Mouse (Mus musculus) forebrain, embryonic 12.5 days (tissue): ENCODE measurements around the gene Spred2. TPM values are rescaled to one million over a fixed set of nuclear protein-coding genes. Genes with fewer than 3 reads are reported as not detected.

Experiments
- ATAC-seq: fragments of 200-750 bp; cut with Nextera tagmentation; 2 replicates; pipeline ENCODE4 v1.8.0; 2017; ENCODE audit warnings: moderate TSS enrichment; ENCODE audit not compliant: low FRiP score
- H3K27ac ChIP-seq: fragments of 300-500 bp; sonication (generic); 2 replicates; pipeline ENCODE4 v1.5.1; 2016; ENCODE audit warnings: mild to moderate bottlenecking
- H3K27me3 ChIP-seq: fragments of 300-500 bp; sonication (generic); 2 replicates; pipeline ENCODE4 v1.6.1; 2016; ENCODE audit warnings: mild to moderate bottlenecking
- H3K36me3 ChIP-seq: fragments of 300-500 bp; sonication (generic); replicated peaks from 2 replicates; pipeline ENCODE4 v1.6.1; 2016; ENCODE audit warnings: mild to moderate bottlenecking
- H3K4me1 ChIP-seq: fragments of 300-500 bp; sonication (generic); 2 replicates; pipeline ENCODE4 v1.6.1; 2016
- H3K4me2 ChIP-seq: fragments of 300-500 bp; sonication (generic); 2 replicates; pipeline ENCODE4 v1.6.1; 2016; ENCODE audit warnings: mild to moderate bottlenecking, moderate library complexity
- H3K4me3 ChIP-seq: fragments of 300-500 bp; sonication (generic); replicated peaks from 2 replicates; pipeline ENCODE4 v1.5.1; 2016; ENCODE audit warnings: mild to moderate bottlenecking
- H3K9ac ChIP-seq: fragments of 300-500 bp; sonication (generic); 2 replicates; pipeline ENCODE4 v1.6.1; 2016; ENCODE audit warnings: mild to moderate bottlenecking
- H3K9me3 ChIP-seq: fragments of 300-500 bp; sonication (generic); 2 replicates; pipeline ENCODE4 v1.6.1; 2016
- WGBS: fragments of 180-500 bp; shearing (Covaris S2); methylation state at CpG from one replicate; pipeline ENCODE4 v1.1.7; 2016; 5-methylcytosine and 5-hydroxymethylcytosine counted together
- polyA plus RNA-seq: library from polyadenylated mRNA; unstranded; fragments of >200 nt; fragmentation: Nextera tagmentation; extraction: Ambion mirVana; gene quantifications from 2 replicates; pipeline ENCODE4 v1.2.1, GENCODE M21; 2016

Spred2 gene
- polyA plus RNA-seq, 1 experiment from 2014 or later = 8.1 TPM

DNA sequence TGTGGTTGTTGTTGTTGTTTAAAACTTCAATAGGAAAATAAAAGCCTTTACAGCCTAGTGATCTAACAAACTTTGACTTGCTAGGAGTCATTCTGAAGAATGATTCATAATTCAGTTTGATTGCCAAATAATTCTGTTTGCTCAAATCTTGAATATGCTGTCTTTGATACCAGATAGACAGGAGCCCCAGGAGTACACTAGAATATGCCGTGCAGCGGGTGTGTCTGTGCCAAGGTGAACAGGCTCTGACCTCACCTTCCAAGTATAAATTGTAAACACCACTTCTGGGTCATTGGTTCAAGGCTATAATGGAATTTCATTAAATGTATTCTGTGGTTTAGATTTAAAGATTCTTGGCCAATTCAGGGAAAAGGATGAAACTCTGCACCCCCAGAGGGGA, 66.6 kb downstream of the Spred2 start:
- H3K4me1 ChIP-seq = peaks cover 22% of the 10 kb centered on the region

GRCm38 (mm10) chr11:19991303-19991976, 67.3 kb downstream of the Spred2 start:
- Histone ChIP-seq H3K27me3 (no peaks in the 10 kb centered on the region), H3K4me1 (peaks cover 21% of the 10 kb centered on the region)
- ATAC-seq = no peak

More for the DNA sequence above, 66.6 kb downstream of the Spred2 start:
- Histone ChIP-seq H3K36me3 (no peaks in the 10 kb centered on the region), H3K27ac (no peak overlapping the region), H3K9ac (no peak overlapping the region), H3K9me3 (no peaks in the 10 kb centered on the region), H3K27me3 (no peaks in the 10 kb centered on the region), H3K4me2 (no peak overlapping the region), H3K4me3 (no peak overlapping the region)
- WGBS = 86% methylated on average over 2 of the region's 2 CpGs
- no peak for ATAC-seq

DNA sequence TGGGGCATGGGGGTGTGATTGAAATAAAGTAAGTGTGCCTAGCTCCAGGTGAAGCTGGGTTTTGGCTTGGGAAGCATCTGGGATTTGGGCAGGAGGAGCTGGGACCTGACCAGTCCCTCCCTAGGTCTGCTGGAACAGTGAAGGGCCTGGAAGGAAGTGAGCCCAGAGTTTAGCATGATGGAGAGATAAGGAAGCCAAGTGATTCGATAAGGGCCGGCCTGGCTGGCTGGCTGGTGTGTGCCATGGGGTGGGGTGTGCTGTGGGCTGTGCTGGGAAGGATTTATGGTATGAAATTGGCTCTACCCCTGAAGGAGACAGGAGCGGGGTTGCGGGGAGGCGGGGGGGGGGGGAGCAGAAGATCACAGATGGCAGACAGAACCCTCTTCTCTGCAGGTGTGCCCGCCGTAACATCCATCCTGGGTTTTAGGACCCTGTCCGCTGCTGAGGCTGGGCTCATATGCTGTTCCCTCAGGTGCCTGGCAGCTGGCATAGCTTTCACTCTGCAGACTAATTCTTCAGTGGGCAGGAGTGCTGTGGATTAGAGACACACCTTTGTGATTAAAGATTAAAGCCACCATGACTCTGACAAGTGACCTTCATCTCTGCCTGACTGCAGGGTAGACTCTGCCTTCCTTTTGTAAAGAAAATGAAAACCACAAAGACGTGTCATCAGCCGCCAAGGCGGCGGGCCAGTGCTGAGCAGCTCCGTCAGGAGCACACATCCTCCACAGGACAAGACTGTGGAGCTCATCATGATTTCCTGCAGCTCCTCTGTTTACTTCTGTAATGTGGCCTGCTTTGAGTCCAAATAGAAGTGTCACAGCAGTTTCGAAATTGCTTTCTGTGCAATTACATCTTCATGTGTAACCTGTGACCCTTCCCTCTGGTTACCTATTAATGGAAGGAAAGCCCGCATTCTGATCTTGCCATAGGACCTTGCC, 68.4 kb downstream of the Spred2 start:
- Histone ChIP-seq H3K9me3 (no peaks in the 10 kb centered on the region), H3K36me3 (no peaks in the 10 kb centered on the region), H3K27me3 (no peaks in the 10 kb centered on the region), H3K4me2 (no peak overlapping the region), H3K9ac (no peak overlapping the region), H3K4me1 (peaks cover 9% of the 10 kb centered on the region), H3K4me3 (no peak overlapping the region), H3K27ac (no peak overlapping the region)
- ATAC-seq = no peak
- 85% methylated on average over 14 of the region's 15 CpGs for WGBS

More at GRCm38 (mm10) chr11:19991303-19991976, 67.3 kb downstream of the Spred2 start:
- H3K36me3 ChIP-seq = no peaks in the 10 kb centered on the region
- no peak overlapping the region for H3K4me2 ChIP-seq
- H3K9me3 ChIP-seq = no peaks in the 10 kb centered on the region
- no peak overlapping the region for H3K4me3 ChIP-seq
- no peak overlapping the region for H3K9ac ChIP-seq
- H3K27ac ChIP-seq = no peak overlapping the region
- WGBS = 76% methylated on average over 12 of the region's 12 CpGs

DNA sequence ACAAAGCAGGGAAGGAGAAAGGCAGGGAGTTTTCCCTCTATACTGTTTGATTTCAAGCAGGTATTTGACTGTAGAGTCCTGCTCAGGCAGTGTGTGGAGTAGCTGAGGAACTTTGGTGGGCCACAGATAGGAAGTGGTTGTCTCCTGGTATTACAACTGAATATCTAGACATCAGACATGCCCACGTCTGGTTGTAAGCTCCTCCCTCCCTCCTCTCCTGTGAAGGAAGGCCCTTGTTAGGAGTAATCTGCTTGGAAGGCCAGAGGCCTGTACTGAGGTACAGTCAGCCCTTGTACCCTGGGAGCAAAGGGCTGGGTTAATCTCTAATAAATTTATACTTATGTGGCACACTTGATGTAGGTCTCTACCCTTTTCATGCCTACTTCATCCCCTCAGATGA, 69.6 kb downstream of the Spred2 start:
- Histone ChIP-seq H3K4me3 (no peak overlapping the region), H3K27me3 (no peaks in the 10 kb centered on the region), H3K4me1 (peaks cover 5% of the 10 kb centered on the region; the same call in 1 of the 2 replicates), H3K4me2 (no peak overlapping the region), H3K36me3 (0 out of 2 replicates have a peak, but pooled peaks cover 1% of the 10 kb centered on the region), H3K9ac (no peak overlapping the region), H3K9me3 (no peaks in the 10 kb centered on the region), H3K27ac (no peak overlapping the region)
- ATAC-seq = no peak
- WGBS = 42% methylated on average over 1 of the region's 1 CpGs

GRCm38 (mm10) chr11:19994262-19994790, 70.2 kb downstream of the Spred2 start:
- ATAC-seq = no peak
- Histone ChIP-seq H3K4me1 (peaks cover 5% of the 10 kb centered on the region; the same call in 1 of the 2 replicates), H3K9me3 (no peaks in the 10 kb centered on the region), H3K4me3 (no peak overlapping the region), H3K9ac (no peak overlapping the region), H3K36me3 (0 out of 2 replicates have a peak, but pooled peaks cover 5% of the 10 kb centered on the region), H3K4me2 (no peak overlapping the region), H3K27me3 (no peaks in the 10 kb centered on the region), H3K27ac (no peak overlapping the region)
- WGBS = 93% methylated on average over 7 of the region's 7 CpGs

DNA sequence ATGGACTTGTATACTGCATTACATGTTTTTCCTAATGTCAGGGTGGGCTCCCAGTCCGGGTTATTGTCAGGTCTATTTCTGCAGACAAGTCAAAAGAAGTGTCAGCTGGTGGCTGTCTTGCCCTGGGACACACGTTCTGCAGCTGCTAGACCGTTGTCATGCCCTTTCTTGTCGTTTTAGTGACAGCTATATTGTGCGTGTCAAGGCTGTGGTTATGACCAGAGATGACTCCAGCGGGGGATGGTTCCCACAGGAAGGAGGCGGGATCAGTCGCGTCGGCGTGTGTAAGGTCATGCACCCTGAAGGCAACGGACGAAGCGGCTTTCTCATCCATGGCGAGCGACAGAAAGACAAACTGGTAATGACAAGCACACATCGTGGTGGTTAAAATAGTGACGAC, 73.8 kb downstream of the Spred2 start:
- Histone ChIP-seq H3K4me2 (no peak overlapping the region), H3K27me3 (no peaks in the 10 kb centered on the region), H3K9ac (no peak overlapping the region), H3K4me3 (no peak overlapping the region), H3K9me3 (no peaks in the 10 kb centered on the region), H3K4me1 (no peaks in the 10 kb centered on the region), H3K36me3 (0 out of 2 replicates have a peak, but pooled peaks cover 5% of the 10 kb centered on the region), H3K27ac (no peak overlapping the region)
- 90% methylated on average over 18 of the region's 18 CpGs for WGBS
- no peak for ATAC-seq

- 88% methylated on average over 4 of the region's 4 CpGs for WGBS
- H3K9me3 ChIP-seq = no peaks in the 10 kb centered on the region
- no peak overlapping the region for H3K9ac ChIP-seq
- peaks cover 26% of the 10 kb centered on the region; the same call in 1 of the 2 replicates for H3K36me3 ChIP-seq
- no peak overlapping the region for H3K27ac ChIP-seq
- H3K4me2 ChIP-seq = no peak overlapping the region
- no peaks in the 10 kb centered on the region for H3K27me3 ChIP-seq
- no peaks in the 10 kb centered on the region for H3K4me1 ChIP-seq
- ATAC-seq = no peak
- no peak overlapping the region for H3K4me3 ChIP-seq
These were observed 78.7 kb downstream of the Spred2 start for GRCm38 (mm10) chr11:20002883-20003282.

GRCm38 (mm10) chr11:20007701-20008100, 83.5 kb downstream of the Spred2 start:
- Histone ChIP-seq H3K27ac (no peak overlapping the region), H3K36me3 (peaks cover 42% of the 10 kb centered on the region), H3K9ac (no peak overlapping the region), H3K27me3 (no peaks in the 10 kb centered on the region), H3K4me1 (no peaks in the 10 kb centered on the region), H3K4me3 (no peak overlapping the region), H3K9me3 (no peaks in the 10 kb centered on the region), H3K4me2 (no peak overlapping the region)
- ATAC-seq = no peak
- 88% methylated on average over 6 of the region's 6 CpGs for WGBS

DNA sequence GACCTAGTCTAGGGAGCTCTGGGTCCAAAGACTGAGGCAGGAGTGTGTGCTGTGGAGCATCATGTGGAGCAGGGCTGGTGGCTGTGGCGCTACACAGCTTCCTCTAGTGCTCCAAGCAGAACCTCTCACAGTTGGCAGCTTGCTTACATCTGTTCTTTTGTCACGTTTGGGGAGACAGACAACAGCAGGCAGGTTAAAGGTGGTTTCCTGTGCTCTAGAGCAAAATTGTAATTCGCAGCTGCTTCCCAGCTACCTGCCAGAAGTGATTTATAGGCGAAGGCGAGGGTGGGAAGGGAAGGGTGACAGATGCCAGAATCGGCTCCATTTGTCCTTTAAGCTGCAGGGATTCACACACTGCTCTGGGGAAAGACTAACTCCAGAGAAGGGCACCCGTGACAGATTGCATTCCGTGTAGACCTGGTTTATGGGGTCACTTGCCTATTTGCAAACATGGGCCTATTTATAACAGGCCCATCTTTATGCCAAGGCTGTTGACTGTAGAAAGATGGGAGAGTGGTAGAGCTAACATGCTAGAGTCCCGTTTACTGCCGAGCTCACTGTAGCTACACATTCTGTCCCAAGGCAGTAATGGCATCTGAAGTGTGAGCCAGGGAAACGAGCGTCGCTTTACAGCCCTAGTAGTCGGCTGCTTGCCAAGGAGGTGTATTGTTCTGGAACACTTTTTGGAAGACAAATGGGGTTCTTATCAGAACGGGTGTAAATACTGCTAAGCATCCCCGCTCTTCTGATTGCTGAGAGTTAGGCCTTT, 87.2 kb downstream of the Spred2 start:
- H3K4me2 ChIP-seq = no peak overlapping the region
- no peak for ATAC-seq
- no peaks in the 10 kb centered on the region for H3K9me3 ChIP-seq
- 84% methylated on average over 16 of the region's 16 CpGs for WGBS
- H3K9ac ChIP-seq = no peak overlapping the region
- H3K4me1 ChIP-seq = no peaks in the 10 kb centered on the region
- H3K27me3 ChIP-seq = no peaks in the 10 kb centered on the region
- no peak overlapping the region for H3K27ac ChIP-seq
- no peak overlapping the region for H3K4me3 ChIP-seq
- peaks cover 41% of the 10 kb centered on the region for H3K36me3 ChIP-seq

- Histone ChIP-seq H3K27me3 (no peaks in the 10 kb centered on the region), H3K4me2 (no peak overlapping the region), H3K9ac (no peak overlapping the region), H3K36me3 (peaks cover 43% of the 10 kb centered on the region), H3K4me1 (no peaks in the 10 kb centered on the region), H3K4me3 (no peak overlapping the region), H3K9me3 (no peaks in the 10 kb centered on the region), H3K27ac (no peak overlapping the region)
- WGBS = 94% methylated on average over 3 of the region's 3 CpGs
- ATAC-seq = no peak
These were observed 89.2 kb downstream of the Spred2 start for GRCm38 (mm10) chr11:20013366-20013765.

DNA sequence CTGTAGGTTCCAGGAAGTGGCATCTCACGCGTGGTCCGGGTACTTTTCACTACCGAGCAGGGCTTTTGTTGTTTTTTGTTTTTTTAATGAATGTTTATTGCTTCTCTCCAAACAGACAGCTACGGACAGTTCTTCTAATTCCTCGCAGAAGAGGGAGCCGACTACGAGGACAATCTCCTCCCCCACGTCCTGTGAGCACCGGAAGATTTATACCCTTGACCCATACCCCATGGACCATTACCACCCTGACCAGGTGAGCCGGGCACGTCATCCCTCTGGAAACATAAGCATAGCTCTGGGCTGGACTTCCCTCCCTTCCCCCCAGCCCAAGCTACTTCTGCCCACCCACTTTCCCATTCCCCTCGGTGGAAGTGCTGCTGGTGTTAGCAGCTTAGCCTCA, 93.8 kb downstream of the Spred2 start:
- Histone ChIP-seq H3K36me3 (peaks cover 65% of the 10 kb centered on the region), H3K9ac (no peak overlapping the region), H3K27ac (no peak overlapping the region), H3K4me2 (no peak overlapping the region), H3K9me3 (peaks cover 28% of the 10 kb centered on the region), H3K4me3 (no peak overlapping the region), H3K4me1 (no peaks in the 10 kb centered on the region), H3K27me3 (no peaks in the 10 kb centered on the region)
- WGBS = 95% methylated on average over 13 of the region's 13 CpGs
- ATAC-seq = no peak

DNA sequence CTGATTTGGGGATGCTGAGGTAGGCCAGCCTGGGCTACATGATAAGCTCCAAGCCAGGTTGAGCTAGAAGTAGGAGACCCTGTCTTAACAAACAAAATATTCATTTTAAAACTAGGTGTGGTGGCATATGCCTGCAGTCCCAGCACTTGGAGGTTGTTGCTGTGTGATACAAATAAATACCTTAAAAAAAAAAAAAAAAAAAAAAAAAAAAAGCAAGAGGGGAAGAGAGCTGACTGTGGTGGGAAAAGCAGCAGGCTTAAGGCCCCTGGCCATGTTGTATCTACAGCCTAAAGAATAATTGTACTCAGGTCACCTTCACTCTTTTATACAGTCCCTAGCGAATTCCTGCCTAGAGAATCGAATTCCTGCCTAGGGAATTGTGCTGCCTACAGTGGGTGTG, 94.7 kb downstream of the Spred2 start:
- Histone ChIP-seq H3K4me3 (no peak overlapping the region), H3K27me3 (no peaks in the 10 kb centered on the region), H3K4me2 (no peak overlapping the region), H3K36me3 (peaks cover 67% of the 10 kb centered on the region), H3K9ac (no peak overlapping the region), H3K27ac (no peak overlapping the region), H3K9me3 (peaks cover 28% of the 10 kb centered on the region), H3K4me1 (no peaks in the 10 kb centered on the region)
- no peak for ATAC-seq
- WGBS = 100% methylated on average over 2 of the region's 2 CpGs
